Mouse (Mus musculus) mesoderm, embryonic 11.5 days (tissue): ENCODE measurements around the gene Zfp511.
A peak's percentile ranks its signal among the peaks of the same experiment; 100 is the strongest.

Experiments
- DNase-seq: peaks from one replicate; pipeline ENCODE4 v3.0.0-alpha.2; 2012; ENCODE audit warnings: low read depth, low spot score

Zfp511 gene

DNA sequence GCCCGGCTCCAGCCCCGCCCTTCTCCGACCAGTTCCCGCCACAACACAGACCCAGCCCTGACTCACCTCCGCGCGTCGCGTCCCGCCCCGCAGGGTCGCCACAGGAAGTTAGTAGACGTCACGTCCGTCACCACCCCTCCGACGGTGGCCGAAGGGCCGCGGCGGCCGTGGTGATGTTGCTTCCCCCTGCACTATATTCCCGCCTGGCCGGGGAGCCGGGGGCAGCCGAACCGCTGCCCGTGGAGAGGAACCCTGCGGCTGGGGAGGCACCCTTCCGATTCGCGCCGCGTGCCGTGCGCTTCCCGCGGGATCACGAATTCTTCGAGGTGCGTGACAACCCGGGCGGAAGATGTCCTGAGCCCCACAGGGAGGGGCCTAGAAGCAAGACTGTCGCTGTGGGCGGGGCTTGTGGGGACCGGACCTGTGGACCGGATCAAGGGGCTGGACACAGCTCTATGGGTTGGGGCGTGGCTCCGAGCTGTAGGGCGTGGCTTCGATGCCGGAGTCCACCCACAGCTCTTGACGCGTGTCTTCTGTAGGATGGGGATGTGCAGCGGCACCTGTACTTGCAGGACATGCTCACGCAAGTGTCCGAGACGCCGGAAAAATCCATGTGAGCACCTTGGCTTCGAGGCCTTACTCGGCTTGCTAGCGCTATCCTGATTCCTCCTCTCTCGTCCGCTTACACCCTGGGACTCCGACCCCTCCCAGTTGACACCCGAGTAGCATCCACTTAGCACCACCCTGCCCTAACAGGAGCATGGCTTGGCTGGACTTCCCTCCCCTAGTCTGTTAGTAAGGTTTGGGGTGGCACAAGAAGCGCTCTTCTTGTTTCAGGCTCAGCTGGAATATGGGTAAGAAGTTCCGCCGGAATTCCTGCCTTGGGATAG lies at the start of gene Zfp511, which contains the start of gene Tubgcp2:
Gene Zfp511, plus strand, starts transcription at position 111 of the 890 bp plus-strand sequence.
Gene Tubgcp2, minus strand, starts transcription at position 389 of the 890 bp plus-strand sequence.
- DNase-seq: peak; percentile 96

DNA sequence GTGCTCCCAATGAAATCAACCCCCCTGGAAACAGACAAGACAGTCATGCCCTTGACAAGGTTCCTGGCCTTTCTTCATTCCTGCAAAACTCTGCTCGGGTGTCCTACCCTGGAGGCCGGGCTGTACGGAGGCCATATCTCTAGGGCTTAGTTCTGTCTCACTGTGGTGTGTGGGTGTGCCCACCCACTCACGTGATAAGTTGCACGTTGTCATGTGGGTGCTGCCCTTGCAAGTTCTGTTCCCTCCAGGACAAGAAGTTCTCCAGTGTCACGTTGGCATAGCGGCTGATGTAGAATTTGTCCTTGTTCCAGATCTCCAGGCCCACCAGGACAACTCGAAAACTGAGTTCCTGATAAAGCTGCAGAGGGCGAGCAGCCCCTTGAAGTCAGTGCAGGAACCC lies 47.9 kb upstream of the Zfp511 start:
- DNase-seq: no peak

DNA sequence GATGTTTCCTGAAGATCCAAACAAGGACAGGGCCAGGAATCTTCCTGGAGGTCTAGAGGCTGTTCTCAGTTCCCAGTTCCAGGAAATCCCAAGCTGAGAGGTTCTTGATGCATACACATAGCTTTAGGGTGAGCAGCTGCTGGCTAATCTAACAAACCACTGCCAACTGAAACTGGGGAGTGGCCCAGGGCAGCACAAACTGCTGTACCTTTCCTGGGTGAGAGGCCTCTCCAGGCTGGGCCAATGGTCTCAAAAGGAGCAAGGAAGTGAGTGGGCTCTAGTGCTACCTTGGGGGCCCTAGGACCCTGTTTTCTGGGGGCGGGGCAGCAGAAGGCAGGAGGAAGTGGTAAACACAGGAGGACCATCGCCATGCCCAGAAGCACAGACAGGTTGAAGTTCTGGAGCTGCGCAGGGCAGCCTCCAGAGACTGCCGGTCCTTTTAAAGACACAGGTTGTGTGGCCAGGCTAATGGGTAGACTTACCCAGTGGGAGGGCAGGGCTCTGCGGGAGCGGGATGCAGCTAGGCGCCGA lies 45.3 kb upstream of the Zfp511 start:
- no peak for DNase-seq

DNA sequence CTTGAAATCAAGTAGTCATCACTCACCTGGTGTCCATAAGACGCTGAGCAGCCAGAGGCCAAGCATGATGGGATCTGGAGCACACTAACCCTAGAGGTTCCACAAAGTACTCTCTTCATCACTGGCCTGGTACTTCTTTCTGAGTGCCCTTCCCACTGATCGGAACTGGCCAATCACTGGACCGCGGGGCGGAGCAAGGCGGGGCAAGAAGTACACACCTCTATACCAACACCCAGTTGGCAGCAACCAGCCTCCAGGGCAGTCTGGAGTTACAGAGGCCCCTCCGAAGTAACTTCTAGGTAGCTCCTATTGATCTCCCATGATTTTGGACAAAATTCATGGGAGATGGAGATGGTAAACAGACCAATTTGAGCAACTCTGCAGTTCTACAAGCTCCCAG lies 43.8 kb upstream of the Zfp511 start, which contains the start of gene Adam8:
Gene Adam8, minus strand, starts transcription at position 157 of the 400 bp plus-strand sequence.
- DNase-seq: no peak

DNA sequence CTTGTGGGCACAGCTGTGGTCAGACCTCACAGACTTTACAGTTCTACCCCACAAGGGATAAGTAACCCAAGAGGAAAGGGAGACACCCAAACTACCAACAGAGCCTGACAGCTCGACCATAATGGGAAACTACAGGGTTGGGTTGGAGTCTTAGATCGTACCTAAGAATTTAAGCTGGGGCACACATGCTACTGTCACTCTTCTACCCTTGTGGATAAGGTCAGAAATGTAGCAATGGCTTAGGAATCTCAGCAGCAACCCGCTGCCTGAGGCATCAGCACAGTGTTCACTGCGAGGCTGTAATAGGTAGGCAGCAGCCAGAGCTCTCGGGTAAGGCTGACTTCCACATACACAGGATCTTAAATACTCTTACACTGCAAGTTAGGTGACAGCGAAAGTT lies 42.7 kb upstream of the Zfp511 start:
- DNase-seq: no peak

DNA sequence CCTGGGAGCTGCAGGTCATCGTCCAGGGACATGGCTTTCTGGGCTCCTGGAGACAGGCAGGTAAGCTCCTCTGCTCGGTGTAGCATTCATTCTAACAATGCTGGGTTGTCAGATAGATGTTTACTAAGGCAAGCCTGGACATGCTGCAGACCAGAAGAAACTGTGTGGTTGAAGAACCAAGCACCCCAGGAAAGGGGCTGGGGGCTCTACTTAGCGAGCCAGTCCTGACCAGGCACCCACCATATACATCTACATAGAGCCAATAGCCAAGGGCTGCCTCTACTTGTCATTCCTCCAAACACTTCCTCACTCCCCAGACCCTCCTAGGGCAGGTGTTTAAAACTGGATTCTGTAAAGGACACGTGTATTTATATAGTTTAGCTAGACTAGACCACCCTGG lies 42.0 kb upstream of the Zfp511 start:
- no peak for DNase-seq

DNA sequence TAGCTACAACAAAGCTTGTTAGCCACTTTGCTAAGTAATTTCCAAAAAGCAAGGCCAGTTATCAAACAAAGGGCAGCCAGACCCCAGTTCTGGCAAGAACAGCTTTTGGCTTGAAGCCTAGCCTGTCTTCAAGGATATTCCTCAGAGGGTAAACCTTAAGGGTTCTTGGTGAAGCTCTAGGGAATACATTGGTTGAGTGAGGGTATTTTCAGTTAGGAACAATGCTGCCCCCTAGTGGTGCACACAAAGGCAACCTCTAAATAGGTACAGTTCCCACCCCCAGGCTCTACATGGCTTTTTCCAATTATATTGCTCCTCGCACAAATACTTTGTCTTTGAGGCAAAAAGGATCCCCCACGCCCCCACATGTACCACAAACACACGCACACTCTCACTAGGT lies 41.5 kb upstream of the Zfp511 start:
- peak; percentile 77 for DNase-seq

DNA sequence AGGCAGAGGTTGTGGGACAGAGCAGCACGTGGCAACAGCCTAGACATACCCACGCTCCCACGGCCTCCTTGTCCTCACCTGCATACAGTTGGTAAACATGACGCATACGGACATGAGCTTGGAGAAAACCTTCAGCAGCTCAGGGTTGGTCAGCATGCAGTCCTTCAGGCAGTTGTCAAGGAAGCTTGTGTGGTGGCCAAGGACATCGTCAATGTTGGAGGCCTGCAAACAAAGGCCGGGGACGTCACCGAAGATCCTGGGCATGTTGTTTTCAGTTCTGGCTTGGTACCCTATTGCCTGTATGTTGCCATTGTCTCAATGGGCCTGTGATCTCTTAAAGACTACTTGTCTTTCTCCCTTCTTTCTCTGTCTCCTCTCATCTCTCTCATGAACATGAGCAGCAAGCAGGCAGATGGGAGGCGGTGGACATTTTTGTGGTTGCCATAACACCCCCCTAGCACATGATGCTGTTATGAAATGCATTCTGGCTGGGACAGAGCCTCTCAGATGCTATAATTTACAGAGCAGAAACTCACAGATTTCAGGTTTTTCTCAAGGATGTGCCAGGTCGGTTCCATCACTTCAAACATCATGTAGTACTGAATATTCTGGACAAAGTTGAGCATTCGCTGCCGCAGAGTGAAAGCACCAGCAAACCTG lies 37.4 kb upstream of the Zfp511 start:
- no peak for DNase-seq

DNA sequence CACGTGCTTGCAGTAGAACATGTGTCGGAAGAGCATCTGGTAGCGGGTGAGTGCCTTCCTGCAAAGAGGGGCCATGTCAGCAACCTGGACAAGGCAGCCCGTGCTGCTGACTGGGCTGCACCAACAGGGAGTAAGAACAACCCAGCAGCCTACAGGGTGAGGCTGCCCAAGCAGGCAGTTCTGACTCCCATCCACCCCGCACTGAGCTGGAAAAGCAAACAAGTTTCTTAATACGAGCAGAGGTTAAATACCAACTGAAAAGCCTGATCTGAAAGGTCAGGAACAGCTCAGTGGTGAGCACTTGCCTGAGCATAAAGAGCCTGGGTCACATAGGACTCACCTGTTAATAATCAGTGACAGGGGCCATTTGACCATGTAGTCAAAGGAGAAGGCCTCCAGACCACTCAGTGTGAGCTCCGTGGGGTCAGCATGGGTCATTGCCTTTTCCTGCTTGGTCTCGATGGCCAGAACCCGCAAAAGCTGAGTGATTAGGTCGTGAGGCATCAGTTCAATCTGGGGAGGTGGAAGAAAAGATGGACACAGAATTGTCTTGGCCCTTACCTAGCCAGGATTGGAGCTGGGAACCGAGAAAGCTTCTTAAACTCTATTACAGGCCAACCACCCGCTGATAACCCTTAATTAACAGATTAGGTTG lies 35.0 kb upstream of the Zfp511 start:
- no peak for DNase-seq

DNA sequence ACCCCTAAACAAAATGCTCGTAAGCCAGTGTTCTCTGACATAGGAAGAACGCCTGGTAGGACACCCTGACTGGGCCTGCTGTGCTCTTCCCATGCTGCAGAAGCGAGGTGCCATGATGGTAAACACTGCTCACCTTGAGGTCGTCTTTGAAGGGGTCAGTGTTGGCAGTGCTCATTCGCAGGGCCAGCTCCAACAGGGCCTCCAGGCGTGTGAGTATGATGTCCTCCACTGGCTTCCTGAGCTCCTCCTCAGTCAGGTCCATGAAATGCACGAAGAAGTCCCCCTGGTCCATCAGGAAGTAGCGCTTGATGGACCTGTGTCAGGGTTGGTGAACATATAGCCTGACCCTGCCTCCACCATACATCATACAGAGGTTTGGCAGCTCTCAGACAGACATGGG lies 31.5 kb upstream of the Zfp511 start:
- DNase-seq: no peak

DNA sequence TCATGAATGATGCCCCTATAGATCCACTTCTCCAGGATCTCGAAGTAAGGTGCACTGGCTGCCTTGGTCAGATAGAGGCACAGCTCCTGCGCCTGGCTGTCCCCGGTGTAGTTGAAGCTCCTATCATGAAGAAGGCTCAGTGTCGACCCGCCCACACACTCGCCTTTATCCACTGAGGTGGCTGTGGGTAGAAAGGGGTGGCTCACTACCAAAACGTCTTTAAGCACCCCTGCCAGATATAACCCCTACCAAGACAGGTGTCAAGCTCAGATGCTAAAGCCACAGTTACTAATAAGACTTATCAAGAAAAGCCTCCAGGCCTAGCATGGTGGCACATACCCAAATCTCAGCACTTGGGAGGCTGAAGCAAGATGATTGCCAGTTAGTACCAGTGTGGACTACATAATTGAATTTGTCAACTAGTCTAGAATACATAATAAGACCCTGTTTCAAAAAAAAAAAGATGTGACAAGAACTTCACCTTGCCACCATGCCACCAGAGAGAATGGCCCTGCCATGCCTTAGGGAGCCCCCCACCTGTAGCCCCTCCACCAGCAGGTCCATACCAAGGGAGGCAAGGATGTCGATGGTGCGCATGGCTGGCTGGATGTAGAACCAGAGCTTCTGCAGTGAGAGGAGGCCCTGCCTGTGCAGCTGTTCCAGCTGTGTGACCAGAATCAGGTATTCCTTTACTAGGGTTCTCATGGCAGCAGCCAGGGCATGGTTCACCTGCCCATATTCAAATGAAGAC lies 29.2 kb upstream of the Zfp511 start:
- DNase-seq: no peak

DNA sequence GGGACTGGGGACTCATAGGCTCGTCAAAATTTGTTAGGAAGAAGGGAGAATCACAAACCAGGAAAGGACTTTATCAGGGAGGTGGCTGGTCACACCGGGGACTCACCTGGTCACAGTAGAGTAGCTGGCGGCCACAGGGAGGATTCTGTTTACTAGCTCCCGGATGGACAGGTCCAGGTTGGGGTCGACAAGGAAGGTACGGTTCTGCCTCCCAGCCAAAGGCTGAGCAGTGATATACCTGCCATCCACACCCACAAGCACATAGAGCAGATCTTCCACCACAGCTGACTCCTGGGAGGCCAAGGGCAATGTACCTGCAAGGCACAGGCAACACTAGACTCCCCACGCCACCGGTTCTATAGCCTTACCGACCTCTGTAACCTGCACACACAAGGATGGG lies 28.4 kb upstream of the Zfp511 start:
- no peak for DNase-seq

DNA sequence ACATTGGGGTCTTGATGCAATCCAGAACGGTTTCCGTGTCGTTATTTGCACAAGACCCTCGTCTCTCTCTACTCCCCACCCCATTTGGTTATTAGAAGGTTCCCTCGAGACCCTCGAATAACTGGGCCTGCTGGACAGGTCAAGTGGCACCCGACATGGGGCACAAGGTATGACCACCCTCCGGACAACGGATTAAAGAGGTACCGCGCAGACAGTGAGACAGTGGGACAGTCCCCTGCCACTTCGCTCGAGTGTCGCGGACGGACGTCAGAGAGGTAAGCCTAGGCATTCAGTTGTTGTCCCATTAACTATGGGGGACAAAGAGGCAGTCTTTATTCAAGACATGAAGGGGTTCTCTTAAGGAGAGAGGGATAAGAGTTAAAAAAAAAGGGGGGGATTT lies 24.9 kb upstream of the Zfp511 start:
- no peak for DNase-seq

DNA sequence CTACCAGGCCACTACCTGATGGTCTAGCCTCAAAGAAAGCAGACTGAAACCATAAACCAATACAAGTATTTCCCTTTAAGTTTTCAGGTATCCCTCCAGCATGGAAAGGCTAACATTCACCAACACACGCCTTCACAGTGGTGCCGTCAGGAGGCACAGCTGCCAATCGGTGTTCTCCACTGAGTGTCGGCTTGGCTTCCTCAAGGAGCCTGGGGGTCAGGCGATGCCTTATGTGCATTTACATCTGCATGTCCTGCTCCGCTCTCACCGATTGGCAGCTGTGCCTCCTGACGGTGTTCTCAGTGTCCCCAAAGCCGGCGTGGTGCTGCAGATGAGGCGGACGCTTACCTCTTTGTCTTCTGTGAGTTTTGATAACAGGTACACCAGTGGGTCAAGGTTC lies 4.4 kb upstream of the Zfp511 start:
- DNase-seq: no peak

DNA sequence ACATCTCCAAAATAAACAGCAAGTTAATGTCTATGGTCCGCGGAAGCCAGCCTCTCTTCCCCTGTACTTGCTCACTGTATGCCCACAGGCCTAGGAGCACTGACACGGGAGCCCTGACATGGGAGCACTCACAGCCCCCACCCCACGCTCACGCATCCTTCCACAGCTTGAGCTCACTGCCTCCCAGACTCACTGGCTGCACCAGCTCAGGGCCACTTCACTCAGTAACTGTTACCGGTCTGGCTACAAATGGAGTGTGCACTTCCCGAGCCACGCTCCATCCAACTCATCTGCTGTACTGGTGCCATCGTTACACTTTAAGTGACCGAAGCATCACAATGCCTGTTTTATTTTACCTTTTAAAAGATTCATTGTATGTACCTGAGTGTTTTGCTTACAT lies 3.8 kb upstream of the Zfp511 start:
- DNase-seq: no peak

DNA sequence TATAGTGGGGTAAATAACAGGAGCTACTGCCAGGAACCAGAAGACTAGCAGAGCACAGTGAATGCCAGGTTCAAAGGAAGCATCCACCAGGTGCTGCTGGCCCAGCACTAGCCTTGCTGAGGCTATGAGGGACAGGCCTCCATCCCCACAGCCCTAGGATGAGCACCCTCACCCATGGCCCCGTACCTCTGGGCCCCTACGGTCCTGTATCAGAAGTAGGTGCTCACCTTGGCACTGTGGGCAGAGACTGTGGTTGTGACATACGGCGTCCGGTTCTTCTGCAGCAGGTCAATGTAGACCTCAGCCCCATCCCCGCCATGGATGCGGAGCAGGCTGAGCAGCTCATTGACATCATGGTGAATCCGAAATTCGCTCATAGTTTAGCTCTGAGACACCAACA lies 2.8 kb upstream of the Zfp511 start:
- no peak for DNase-seq

DNA sequence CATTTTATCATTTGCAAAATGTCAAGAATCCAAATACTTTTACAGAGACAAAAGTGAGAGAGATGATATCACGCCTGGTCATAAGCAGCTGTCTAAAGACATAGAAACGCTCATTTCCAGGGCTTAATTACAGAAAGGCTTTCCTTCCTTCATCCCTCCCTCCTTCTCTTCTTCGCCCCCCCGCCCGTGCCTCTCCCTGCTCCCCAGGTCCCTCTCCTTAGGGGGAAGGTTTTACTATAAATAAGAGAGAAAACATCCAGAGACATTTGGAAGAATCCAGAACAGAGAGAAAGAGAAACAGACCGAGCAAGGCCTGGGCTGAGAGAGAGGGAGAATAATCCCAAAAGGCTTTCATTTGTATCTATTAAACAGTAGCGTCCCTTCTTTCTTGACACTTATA lies 735 bp upstream of the Zfp511 start:
- no peak for DNase-seq

DNA sequence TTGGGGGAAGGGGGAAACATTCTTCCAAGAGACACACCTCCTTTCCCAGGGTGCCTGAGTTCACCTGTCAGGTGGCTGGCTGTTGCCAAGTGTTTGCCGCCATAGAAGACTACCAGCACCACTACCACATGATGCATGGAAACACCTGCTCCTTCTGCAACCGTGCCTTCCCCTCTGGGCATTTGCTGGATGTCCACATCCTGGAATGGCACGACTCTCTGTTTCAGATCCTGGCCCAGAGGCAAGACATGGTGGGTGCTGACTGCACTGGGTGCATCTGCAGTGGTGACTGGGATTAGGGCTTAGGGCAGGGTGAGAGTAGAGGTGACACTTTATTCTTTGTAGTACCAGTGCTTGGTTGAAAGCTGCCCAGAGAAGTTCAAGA lies 972 bp downstream of the Zfp511 start:
- no peak for DNase-seq

DNA sequence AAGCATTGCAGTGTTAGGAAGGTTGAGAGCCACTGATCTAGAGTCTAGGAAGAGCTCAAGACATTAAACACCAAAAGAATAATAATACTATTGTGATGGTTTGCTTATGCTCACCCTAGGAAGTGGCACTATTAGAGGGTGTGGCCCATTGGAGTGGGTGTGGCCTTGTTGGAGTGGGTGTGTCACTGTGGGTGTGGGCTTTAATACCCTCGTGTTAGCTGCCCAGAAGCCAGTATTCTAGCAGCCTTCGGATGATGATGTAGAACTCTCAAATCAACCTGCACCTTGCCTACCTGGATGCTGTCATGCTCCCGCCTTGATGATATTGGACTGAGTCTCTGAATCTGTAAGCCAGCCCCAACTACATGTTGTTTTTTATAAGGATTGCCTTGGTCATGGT lies 6.5 kb downstream of the Zfp511 start:
- no peak for DNase-seq

DNA sequence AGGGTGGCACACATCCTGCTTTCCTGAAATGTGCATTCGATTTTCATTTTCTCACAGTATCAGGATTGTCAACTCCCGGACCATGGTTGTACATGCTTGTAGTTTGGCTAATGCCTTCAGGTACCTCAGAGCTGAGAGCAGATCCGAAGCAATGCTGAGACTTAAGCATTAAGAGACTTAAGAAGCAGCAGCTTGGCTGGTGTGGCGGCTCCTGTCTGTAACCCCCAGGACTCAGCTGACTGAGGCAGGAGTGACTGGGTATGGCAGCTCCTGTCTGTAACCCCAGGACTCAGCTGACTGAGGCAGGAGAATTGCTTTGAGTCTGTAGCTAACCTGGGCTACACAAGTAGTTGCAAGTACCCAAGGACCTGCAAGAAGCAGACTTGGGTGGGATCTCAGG lies 9.4 kb downstream of the Zfp511 start:
- no peak for DNase-seq

DNA sequence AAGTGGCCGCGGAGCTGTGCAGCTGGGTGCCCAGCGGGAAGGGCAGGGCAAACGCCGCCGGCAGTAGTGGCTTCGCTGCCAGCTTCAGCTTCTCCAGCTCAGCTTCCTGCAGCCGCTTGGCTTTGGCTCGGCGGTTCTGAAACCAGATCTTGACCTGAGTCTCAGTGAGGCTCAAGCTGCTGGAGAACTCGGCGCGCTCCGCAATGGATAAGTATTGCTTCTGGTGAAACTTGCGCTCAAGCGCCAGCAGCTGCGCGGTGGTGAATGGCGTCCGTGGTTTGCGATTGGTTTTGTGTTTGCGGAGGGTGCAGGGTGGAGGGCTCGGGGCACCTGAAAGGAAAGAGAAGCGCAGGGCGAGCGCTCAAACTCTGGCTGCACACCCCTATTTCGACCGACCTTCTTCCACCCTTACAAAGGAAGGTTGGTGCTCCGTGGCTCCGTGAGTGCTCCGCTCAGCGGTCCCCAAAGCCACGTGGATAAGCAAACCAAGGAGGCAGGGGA lies 11.7 kb downstream of the Zfp511 start:
- peak; percentile 35 for DNase-seq
